Mouse (Mus musculus) 3134 (cell line): ENCODE data around the gene Hpcal4.
"Not testable (repeated sequence)": the region's sequence is repeated elsewhere in the genome, so short reads cannot be mapped to it uniquely, and the experiment has no call there.

Experiments
- DNase-seq: peaks from one replicate; pipeline ENCODE4 v3.0.0-alpha.2; 2011; ENCODE audit warnings: low spot score; ENCODE audit not compliant: insufficient read length; ENCODE audit errors: extremely low read depth

The Hpcal4 gene

DNA sequence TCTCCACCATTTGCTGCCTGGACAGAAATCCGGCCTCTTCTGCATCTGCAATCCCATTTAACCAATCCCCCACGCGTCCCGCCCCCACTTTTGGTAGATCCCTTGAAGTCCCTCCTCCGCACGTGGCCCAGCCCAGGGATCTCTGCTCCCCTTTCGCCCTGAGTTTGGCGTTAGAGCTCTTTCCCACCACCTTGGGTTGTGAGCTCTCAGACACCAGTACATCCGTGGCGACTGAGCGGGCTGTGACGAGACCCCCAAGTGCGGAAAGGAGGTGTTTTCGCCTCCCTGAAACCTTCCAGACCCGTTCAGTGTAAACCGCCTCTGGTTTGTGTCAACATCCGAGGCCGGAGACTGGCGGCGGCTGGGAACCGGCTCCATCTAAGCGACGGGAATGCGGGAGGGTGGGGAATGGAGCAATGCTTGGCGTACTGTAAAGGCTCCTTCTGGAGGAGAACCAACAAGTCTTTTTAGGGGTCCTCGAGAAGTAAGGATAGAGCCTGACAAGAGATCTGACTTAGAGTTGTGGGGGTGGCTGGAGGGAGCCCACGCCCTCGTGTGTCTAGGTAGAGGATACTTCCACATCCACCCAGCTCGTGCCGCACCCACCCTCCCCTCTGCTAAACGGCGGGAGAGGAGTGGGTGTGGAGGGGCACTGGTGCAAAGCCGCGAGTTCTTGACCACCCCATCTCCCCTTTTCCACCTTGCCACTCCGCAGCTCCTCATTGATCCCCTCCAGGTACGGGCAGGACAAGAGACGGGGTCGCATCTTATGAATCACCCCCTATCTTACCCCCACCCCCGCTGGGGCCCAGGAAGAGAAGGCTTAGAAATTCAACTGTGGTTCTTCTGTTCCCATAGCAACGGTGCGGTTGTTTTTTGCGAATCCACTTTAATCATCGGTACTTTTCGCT is at the start of gene Hpcal4:
Hpcal4 (plus strand) TSS at position 900 of the 911 bp plus-strand sequence.
- DNase-seq: no peak

DNA sequence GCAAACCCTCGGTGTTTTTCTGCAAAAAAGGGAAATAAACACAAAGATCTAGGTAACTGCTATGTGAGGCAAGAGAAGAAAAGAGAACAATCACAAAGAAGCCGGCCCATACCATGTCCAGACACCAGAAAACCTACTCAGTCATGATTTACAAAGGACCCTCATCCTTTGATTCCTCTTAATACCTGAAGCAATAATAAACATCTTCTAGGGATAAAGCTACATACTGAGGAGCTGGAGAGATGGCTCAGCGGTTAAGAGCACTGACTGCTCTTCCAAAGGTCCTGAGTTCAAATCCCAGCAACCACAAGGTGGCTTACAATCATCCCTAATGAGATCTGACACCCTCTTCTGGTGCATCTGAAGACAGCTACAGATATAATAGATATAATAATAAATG is 45.5 kb upstream of the Hpcal4 start:
- no peak for DNase-seq

DNA sequence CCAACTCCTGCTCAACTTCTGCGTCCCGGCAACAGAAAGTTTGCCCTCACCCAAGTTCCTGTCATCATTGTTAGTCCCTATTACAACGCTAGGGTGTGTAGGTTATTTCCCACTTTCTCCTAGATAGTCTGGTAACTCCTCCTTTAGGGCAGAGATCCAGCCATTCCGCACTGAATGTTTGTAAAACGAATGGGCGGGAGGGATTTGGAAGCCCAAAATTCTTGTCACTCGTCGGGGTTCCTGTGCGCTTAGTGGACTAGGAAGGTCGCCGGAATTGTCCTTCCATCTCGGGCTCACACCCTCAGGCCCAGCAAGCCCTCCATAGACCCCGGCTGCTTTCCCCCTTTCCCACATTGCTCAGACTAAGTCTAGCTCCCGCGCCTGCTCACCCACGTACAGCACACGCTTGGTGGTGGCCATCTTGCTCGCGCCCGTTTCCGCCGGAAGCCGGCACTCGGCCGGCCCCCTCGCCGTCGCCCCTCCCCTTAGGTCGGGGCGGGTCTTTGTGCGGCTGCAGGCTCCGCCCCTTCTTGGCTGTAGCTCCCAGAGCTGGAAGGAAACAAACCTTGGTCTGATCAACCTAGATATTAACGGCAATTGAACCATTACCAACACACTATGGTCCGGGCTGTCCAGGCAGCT is 43.4 kb upstream of the Hpcal4 start, which contains the start of gene Ppie:
Ppie (minus strand) TSS at position 439 of the 642 bp plus-strand sequence.
- DNase-seq: peak; percentile 95

DNA sequence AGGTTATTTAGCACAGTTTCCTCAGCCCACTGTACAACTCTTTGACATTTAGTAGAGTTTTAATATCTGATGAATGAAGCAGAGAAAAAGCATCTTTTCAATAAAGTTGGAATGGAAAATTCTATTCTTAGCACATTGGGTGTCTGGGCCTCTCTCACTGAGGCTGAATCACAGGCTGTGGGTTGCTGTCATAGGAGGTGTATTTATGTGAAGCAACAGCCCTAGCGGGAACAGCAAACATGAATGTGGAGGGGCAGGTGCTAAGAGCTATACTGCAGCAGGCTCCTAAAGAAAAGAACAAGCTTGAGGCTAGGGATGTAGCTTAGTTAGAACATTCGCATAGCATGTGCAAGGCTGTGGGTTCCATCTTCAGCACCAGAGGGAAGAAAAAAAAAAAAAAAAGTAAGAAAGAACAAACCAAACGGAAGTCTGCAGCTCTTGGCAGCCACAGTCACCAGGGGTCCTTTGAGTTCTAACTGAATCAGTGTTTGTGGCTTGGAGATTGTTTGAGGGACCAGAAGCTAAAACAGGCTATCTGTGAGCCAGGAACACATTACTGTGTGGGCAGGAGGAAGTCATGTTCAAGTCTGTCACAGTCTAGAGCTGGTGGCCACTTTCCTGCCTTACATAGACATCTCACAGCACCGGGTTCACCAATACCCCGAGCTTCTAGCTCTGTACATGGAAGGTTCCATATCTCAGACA is 35.4 kb upstream of the Hpcal4 start:
- DNase-seq: no peak

DNA sequence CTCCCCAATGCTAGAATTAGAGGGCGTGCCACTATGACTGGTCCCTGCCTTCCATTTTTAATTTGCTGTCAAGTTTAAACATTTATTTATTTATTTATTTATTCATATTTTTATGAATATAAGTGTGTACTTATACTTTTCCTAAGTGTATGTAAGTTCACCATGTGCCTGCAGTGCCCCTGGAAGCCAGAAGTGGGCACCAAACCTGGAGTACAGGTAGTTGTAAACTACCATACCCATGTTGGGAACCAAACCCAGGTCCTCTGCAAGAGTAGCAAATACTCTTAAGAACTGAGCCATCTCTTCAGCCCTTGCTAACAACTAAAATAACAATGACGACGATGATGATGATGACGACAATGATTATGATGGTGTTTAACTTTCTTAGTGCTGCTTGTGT is 31.0 kb upstream of the Hpcal4 start:
- no peak for DNase-seq

DNA sequence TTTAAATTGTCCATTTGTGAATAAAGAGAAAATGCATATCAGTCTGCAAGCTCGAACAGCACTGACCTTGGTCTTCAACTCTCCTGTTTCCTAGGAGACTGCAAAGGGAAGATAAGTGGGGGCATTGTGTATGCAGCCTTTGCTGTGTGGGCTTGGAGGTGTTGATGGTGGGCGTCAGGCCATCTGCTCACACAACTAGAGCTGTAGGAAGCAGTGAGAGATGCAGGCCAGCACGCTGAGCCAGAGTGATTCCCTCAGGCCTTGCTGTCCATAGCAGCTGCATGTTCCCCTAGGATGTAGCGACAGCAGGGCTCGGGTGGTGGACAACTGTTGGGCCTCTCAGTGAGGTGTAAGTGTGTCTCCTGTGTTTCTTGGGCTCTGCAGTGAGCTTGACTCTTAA is 30.1 kb upstream of the Hpcal4 start:
- DNase-seq: no peak

DNA sequence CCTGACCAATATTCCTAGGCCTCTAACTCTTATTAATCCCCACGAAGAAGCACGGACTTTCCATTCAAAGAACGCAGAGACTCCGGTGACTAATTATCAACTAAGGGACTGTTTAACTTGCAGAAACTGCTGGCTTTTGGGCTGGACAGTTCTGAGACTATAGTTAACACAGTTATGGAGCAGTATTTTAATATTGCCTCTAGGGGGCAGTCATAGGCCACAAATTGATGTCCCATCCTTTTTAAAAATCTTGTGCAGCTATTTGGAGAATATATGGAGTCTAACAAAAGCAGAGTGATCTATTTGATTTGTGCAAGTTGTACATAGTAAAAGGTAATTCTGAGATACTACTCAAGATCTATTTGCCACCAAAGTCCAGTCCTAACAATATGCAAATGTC is 28.0 kb upstream of the Hpcal4 start:
- no peak for DNase-seq

DNA sequence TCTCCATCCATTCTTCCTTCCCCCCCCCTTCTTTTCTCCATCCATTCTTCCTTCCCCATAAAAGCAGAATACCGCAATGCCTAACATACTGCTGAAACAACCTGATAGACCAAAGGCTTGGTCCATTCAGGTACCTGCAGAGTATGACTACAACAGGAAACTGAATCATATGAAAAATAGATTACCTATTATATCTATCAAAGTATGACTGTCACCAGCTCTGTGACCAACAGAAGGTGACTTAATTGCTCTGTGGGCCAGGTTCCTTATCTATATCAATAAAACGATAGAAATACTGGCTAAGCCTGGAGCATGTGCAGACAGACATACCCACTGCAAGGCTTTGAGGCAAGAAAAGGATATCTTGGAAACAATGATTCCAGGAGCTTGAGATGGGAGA is 27.6 kb upstream of the Hpcal4 start:
- DNase-seq: no peak

DNA sequence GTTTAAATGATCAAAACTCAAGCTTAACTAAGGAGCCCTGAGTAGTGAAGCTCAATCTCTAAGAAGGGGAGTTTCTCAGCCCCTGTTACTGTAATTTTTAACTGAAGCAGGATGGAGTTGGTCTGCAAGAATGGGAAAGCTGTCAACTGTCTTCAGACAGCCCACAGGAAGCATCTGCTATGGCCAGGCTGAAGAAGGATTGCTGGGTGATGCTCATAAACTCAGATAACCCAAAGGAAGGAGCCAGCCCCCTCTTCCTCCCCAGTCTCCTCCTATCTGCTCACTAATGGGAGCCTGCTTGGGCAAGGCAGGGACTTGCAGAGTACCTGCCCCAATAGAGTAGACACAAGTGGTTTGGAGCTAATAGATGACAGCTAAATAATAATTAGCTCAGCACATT is 27.2 kb upstream of the Hpcal4 start:
- no peak for DNase-seq

DNA sequence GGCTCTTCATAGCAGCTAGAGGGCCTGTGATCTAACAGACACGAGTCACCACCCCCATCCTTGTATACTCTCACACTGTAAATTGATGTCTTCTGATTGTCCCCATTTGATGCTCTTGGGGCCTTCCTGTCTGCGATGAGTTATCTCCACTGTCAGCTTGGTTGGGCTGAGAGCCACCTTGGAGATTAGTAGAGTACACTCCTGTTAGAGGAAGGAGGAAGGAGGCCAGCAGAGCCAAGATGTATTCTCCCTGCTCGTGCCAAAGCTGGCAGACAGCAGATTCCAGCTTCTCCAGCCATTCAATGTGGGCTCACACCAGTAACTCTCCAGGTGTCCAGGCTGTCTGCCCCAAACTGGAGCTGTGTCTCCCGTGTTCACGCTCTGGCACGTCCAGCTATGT is 22.5 kb upstream of the Hpcal4 start:
- no peak for DNase-seq

DNA sequence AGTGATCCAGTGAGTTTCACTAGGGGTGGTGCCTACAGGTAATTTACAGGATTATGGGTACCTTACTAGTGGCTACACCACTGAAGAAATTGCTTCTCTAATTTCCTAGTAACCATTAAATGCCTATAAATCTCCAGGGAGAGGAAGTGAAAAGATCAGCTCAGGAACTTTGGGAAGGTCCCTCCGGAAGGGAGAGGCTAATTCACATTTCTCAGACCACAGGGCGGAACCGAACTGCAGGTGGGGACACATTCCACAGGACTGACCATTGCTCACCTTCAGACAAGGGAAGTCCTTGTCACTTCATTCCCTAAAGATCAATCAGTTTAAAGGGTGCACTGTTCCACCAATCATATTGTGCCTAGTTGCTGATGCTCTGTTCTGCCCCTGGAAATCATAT is 21.8 kb upstream of the Hpcal4 start:
- not testable (repeated sequence) for DNase-seq

DNA sequence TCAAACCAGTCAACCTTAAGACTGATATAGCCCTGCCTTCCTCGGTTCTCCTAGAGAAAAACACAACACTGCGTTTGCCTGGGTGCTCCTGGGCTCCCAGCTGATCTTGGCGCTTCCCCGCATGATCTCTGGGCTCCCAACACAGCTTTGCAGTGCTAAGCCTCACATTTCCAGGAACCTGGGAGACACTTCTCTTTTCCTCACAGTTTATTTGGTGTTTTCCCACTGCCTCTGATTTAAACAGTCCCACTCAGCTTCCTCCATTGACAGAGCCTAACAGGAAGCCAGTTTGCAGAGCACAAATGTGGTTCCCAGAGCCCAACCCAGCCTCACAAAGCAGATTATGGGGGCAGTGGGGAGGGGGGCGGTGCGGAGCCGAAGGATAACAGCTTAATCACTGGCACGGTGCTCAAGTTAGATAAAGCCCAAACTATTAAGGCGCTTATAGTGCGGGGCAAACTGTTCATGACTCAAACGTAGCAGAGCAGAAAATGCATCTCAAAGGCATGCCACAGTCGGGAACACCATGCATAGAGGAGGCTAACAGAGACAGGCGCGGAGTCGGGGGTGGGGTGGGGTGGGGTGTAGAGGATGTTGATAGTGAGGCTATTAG is 20.6 kb upstream of the Hpcal4 start:
- DNase-seq: no peak

DNA sequence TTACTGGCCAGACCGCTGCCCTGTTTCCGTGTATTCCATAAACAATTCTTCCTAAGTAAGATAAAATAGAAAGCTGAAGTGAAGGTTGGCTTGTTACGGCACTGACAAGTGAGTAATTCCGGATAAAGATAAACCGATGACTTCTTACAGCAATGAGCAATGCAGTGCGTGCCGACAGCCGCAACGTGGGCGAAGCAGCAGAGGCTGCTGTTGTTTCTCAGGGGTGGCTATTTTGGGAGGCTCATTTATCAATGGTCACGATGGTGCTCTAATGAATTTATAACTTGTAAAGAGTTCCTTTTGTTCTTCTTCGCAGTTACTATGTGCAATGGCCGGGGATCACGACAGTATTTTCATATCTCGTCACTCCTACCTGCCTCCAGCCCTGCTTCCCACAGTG is 18.9 kb upstream of the Hpcal4 start:
- DNase-seq: no peak

DNA sequence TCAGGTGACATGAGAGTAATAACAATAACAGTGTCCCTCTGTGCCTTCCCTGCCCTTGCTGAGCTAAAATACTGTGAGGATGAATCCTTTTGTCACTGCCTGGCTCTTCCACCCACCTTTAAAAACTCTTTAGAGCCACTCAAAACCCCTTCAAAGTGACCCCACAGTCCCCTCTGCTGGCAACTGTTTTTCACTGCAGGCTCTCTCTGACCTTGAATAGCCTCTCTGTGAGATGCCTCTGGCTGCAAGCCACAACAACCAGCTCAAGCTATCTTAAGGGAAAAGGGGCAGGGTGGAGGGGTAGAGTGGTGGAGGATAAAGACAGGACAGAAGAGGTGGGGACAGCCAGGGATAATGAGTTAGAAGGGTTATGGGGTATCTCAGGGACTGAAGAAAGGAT is 11.2 kb upstream of the Hpcal4 start:
- DNase-seq: no peak

DNA sequence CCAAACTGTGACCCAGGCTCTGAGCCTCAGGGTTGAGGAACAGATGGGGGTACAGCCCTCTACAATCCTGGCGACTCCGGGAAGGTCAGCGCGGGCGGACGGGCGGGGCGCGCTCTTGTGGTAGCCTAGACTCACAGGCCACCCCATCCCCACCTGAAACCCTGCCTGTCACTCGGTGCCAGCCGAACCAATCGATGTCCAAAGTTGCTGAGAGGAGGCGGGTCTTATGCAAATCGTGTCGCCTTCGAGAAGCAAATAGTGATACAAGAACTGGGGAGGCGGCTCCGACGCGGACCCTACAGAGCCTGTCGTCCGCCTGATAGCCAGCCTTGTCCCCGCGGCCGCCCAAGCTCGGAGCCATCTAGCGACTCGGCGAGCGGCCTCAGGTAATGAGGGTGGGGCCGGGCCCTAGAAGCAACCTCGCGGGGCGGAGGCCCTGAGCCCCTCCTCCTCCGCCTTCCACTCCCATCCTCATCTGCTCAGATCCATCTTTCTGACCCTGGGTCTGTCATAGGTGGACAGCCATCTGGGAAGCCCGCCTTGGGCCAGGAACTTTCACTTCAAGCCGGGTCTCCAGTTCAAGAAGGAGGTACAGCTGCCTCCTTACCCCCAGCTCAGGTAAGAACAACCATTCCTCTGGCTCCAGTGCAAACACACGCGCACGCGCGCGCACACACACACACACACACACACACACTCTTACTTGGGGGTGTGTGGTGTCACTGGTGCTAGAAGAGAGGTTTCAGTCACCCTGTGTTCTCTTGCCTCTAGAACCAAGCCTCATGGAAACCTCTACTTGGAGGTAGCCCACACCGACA is 421 bp downstream of the Hpcal4 start:
- DNase-seq: no peak

DNA sequence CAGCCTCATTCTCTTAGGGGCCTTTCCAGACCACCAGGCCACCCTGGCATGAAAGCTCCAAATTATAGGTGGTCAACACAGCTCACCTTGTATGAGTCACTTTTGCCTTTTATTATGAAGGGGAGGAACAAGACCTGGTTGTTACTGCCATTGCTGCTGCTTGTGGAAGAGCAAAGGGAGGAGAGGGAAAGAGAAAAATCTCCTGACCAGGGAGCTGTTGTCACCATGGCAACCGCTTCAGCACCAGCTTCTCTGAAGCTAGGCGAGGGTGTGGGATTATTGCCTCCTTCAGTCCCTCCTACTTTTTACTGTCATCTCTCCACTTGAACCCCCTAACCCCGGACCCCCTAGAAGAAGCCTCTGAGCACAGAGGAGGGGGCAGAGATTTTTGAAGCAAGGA is 1.8 kb downstream of the Hpcal4 start:
- DNase-seq: no peak

DNA sequence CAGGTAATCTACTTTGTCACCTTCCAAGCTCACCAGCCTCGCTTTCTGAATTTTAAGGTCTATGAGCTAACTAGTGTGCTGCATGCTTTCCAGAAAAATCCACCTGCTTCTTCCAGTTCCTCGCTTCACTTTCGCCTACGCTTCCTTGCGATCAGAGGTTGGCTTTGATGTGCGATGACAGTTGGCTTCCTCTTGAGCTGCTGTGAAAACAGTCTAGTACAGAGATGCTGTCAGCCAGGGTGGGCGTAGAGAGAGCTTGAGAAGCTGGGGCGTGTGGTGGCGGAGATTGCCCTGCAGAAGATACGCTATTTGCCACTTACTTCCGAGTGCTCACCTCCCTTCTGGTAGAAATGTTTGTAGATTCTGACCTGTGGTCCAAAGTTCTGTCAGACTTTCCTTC is 9.3 kb downstream of the Hpcal4 start:
- DNase-seq: no peak

DNA sequence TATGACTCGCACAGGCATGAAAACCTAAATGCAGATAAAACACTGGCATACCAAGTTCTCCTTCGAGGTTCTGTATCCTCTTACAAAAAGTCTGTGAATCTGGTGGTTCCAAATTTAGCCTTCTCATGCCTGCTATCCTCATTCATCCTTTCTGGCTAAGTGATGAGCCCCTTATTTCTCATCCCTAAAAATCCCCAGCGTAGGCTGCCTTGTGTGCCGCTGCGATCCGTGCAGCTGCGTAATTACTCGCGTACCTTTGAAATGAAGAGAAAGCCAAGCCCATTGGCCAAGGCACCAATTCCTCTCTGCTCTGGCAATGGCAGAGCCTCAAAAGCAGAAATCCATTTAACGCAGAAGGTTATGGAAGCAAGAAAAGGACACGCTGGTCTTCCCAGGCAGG is 10.8 kb downstream of the Hpcal4 start:
- DNase-seq: no peak

DNA sequence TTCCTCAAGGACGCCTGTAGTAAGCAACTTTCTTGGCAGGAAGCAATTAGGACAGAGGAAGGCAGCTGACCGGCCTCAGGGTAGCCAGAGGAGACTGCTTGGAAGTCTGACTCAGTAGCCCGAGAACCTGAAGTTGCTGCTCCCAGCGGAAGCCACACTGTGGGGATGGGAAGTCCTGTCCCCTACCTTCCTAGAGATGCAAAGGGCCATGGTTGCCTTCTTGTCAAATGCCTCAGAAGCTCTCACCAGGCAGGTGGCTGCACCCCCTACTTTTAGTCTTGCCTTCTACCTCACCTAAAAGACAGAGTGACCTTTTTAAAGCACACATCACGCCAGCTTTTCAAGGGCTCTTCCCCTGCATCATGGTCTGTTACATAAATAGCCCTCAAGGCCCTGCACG is 13.7 kb downstream of the Hpcal4 start:
- no peak for DNase-seq

DNA sequence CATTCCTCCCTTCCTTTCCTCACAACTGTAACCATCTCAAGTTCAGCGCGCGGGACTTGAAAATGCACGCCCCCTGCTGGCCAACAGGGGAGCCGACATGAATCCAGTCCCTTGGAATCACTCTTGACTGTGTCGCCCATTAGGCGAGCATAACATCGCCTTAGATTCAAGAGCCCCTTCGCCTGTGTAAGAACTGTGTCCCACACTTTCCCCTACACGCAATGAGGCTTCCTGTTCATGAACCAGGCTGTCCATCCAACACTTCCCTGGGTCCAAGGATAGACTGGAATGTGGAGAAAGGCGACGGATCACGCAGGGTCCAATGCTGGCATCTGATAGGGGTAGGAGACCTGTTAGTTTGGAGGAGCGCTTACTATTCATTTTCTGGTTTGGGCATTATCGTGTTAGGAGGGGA is 17.8 kb downstream of the Hpcal4 start:
- no peak for DNase-seq
